Mouse (Mus musculus): Measurements from ENCODE around the gene Gm20547. TPM values are rescaled to one million over a fixed set of nuclear protein-coding genes. Genes with fewer than 3 reads are reported as not detected.

Gm20547 gene
- polyA plus RNA-seq, 1 experiment from 2014 or later = not detected

DNA sequence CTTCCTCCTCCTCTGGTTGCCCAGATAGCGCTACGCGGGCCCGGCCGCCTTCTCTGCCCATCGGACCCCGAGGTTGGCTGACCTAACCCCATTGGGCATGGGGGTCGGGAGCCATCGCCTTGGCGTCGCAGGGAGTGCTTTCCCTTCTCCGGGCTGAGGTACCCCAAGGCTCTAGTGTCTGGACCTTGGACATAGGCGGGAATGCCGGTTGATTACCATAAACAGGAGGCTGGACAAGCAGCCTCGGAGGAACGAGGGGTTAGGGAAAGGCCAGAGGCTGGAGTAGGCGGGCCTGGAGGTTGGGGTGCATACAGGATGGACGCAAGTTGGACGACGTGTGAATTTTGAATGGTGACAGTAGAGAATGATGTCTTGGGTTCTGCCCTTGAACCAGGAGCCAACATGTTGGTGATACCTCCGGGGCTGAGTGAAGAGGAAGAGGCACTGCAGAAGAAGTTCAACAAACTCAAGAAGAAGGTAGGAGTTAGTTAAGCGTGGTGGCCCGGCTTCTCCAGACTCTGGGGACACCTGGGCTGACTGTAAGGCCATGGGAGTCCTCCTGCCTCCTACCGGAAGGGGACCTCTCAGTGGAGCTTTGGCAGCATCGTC is 31.2 kb downstream of the Gm20547 start:
- peaks cover 52% of the 10 kb centered on the region for H3K4me1 ChIP-seq (replicated peaks)
- peak overlapping the region; percentile 83 for H3K9ac ChIP-seq
- peak overlapping the region; percentile 78 for H3K27ac ChIP-seq (replicated peaks)
- WGBS (ENCODE audit: insufficient replicate concordance) = 2% methylated on average over 25 of the region's 25 CpGs
- no peaks in the 10 kb centered on the region for H3K9me3 ChIP-seq (replicated peaks)
- H3K4me2 ChIP-seq = peak overlapping the region; percentile 99
- H3K4me3 ChIP-seq (replicated peaks) = peak overlapping the region; percentile 86
- peak; percentile 30 for ATAC-seq (ENCODE audit: insufficient read depth)
- H3K27me3 ChIP-seq = no peaks in the 10 kb centered on the region
- H3K36me3 ChIP-seq (replicated peaks) = peaks cover 60% of the 10 kb centered on the region

DNA sequence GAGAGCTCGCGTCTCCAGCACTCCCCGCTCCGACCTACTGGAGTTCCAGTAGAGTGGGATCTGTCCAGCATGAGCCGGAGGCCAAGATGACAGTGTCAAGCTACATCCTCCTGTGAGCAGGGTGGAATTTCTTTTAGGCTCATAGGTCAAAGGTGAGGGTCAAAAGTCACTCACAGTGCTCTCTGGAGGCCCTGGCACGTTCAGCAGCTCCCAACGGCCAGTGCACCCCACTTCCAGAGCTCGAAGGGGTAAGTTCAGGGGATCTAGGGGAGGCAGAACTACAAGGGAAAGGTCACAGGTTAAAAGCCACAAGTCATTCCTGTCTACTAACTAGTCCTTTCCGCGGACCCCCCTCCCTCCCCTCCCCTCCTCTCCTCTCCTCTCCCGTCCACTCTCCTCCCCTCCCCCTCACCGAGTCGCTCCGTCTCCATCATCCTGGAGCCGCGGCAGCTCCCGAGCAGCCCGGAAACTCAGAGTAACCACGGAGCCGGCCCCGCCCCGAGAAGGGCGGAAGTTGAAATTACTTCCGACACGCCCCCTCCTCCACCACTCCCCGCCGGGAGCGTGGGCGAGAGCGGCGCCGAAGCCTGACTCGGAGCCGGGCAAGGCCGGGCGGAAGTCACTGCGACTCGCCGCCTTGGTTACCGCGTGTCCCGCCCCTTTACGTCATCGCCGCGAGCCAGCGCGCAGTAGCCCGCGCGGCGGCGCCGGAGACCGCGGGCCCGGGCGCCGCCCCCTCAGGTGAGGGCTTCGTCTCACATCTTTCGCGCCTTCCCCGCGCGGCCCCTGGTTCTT is 31.9 kb downstream of the Gm20547 start, which contains the start of the genes Skiv2l and Nelfe:
TSS of gene Skiv2l (minus strand) at position 489 of the 795 bp plus-strand sequence.
TSS of gene Nelfe (plus strand) at position 670 of the 795 bp plus-strand sequence.
- H3K4me3 ChIP-seq (replicated peaks) = peak within 1 kb of the TSS; percentile 86
- H3K36me3 ChIP-seq (replicated peaks) = peaks cover 62% of the 10 kb centered on the region
- H3K9ac ChIP-seq = peak within 1 kb of the TSS; percentile 83
- H3K27ac ChIP-seq (replicated peaks) = peak within 1 kb of the TSS; percentile 78
- H3K27me3 ChIP-seq = no peaks in the 10 kb centered on the region
- peaks cover 48% of the 10 kb centered on the region for H3K4me1 ChIP-seq (replicated peaks)
- peak within 1 kb of the TSS; percentile 99 for H3K4me2 ChIP-seq
- no peaks in the 10 kb centered on the region for H3K9me3 ChIP-seq (replicated peaks)
- ATAC-seq (ENCODE audit: insufficient read depth) = peak; percentile 92
- WGBS (ENCODE audit: insufficient replicate concordance) = 2% methylated on average over 62 of the region's 65 CpGs

DNA sequence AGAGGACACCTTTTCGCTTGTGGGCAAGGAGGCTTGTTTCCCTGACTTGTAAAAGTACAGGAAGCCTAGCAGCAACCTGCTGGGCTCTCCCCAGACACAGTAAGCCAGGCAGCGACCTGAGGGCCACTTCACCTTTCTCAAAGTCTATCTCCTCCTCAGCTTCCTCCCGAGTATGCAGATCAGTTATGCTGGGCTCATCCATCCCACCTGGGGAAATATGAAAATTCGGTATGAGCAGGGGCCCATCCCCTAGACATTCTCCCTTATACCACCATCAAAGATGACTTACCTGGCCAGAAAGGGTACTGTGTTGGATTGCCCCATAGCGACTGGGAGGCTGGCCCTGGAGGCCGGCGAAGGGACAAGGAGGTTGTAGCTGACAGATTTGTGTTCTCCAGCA is 34.2 kb downstream of the Gm20547 start:
- H3K36me3 ChIP-seq (replicated peaks) = peaks cover 64% of the 10 kb centered on the region
- no peak overlapping the region for H3K27ac ChIP-seq (replicated peaks)
- H3K4me1 ChIP-seq (replicated peaks) = peaks cover 35% of the 10 kb centered on the region
- WGBS (ENCODE audit: insufficient replicate concordance) = 78% methylated on average over 7 of the region's 7 CpGs
- no peak overlapping the region for H3K4me3 ChIP-seq (replicated peaks)
- no peaks in the 10 kb centered on the region for H3K27me3 ChIP-seq
- H3K9me3 ChIP-seq (replicated peaks) = no peaks in the 10 kb centered on the region
- H3K9ac ChIP-seq = no peak overlapping the region
- no peak overlapping the region for H3K4me2 ChIP-seq
- no peak for ATAC-seq (ENCODE audit: insufficient read depth)

DNA sequence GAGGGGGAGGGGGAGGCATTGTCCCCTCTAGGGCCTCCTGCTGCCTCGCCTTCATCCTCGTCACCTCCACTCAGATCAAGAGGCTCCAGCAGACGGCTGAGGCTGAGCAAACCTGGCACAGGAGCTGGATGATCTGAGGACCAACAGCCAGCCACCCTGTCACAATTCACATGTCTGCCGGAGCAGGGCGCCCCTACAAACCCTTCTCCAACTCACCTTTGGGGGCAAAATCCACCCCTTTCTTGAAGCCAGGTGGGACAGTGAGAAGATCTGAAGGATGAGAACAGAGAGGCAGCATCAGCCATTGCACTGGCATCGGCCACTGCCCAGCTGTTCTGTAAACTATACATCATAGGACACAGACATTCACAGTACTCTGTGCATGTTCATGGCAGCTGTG is 34.6 kb downstream of the Gm20547 start:
- no peaks in the 10 kb centered on the region for H3K9me3 ChIP-seq (replicated peaks)
- 71% methylated on average over 6 of the region's 6 CpGs for WGBS (ENCODE audit: insufficient replicate concordance)
- H3K4me1 ChIP-seq (replicated peaks) = peaks cover 30% of the 10 kb centered on the region
- H3K27ac ChIP-seq (replicated peaks) = no peak overlapping the region
- peaks cover 64% of the 10 kb centered on the region for H3K36me3 ChIP-seq (replicated peaks)
- H3K27me3 ChIP-seq = no peaks in the 10 kb centered on the region
- H3K4me2 ChIP-seq = no peak overlapping the region
- H3K9ac ChIP-seq = no peak overlapping the region
- H3K4me3 ChIP-seq (replicated peaks) = no peak overlapping the region
- ATAC-seq (ENCODE audit: insufficient read depth) = no peak

DNA sequence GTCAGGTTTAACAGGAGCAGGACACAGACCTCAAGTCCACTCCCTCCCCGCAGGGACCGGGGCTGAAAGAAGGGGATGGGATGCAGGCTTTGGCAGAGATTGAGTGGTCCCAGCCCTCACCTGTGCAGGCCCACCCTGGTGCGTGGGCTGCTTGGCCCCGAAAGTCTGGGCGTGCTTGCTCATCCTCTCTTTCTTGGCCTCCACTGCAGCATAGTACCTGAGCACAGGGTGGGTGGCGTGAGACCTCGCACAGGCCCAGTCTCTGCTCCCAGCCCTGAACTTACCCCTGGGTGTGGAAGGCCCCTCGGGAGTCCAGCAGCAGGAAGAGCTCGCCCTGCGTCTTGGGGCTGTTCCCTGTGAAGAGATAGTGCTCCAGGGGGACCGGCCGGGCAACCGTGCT is 37.0 kb downstream of the Gm20547 start:
- H3K36me3 ChIP-seq (replicated peaks) = peaks cover 83% of the 10 kb centered on the region
- 85% methylated on average over 13 of the region's 13 CpGs for WGBS (ENCODE audit: insufficient replicate concordance)

DNA sequence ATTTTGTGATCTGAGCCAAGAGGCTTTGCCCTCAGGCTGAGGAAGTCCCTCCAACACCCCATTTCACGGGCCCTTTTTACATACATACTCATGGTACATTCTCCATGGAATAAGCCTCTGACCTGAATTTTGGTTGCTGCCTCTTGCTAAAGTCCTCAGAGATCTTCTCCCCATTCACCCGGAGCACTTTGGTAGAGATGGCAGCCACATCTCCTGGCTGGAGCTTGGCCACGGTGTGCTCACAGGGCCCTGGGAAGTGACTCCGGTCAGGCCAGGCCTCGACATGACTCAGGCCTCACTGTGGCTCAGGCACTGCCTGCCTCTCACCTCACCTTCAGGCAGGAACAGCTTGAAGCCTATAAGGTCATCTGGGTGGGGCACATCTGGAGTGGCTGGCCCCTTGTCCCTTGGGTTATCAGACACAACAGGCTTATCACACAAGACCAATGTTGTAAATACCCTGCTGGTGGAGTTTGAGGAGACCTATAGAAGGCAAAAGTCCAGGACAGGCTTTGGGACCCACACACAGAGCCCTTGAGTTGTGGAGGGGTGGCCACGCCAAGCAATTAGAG is 41.0 kb downstream of the Gm20547 start:
- 71% methylated on average over 6 of the region's 6 CpGs for WGBS (ENCODE audit: insufficient replicate concordance)
- ATAC-seq (ENCODE audit: insufficient read depth) = peak; percentile 5; the same call in 1 of the 2 replicates
- H3K27ac ChIP-seq (replicated peaks) = peak overlapping the region; percentile 65
- peaks cover 45% of the 10 kb centered on the region for H3K4me1 ChIP-seq (replicated peaks)
- H3K4me3 ChIP-seq (replicated peaks) = no peak overlapping the region
- no peaks in the 10 kb centered on the region for H3K27me3 ChIP-seq
- no peaks in the 10 kb centered on the region for H3K9me3 ChIP-seq (replicated peaks)
- 0 out of 2 replicates have a peak overlapping the region, but pooled peaks have one; percentile 25 for H3K4me2 ChIP-seq
- H3K36me3 ChIP-seq (replicated peaks) = peaks cover 73% of the 10 kb centered on the region
- peak overlapping the region; percentile 30; the same call in 1 of the 2 replicates for H3K9ac ChIP-seq

More for the DNA sequence above, 37.0 kb downstream of the Gm20547 start:
- Histone ChIP-seq H3K27me3 (no peaks in the 10 kb centered on the region), H3K4me2 (no peak overlapping the region), H3K27ac (replicated peaks) (no peak overlapping the region), H3K4me1 (replicated peaks) (peaks cover 32% of the 10 kb centered on the region), H3K9ac (no peak overlapping the region), H3K9me3 (replicated peaks) (no peaks in the 10 kb centered on the region), H3K4me3 (replicated peaks) (no peak overlapping the region)
- no peak for ATAC-seq (ENCODE audit: insufficient read depth)

DNA sequence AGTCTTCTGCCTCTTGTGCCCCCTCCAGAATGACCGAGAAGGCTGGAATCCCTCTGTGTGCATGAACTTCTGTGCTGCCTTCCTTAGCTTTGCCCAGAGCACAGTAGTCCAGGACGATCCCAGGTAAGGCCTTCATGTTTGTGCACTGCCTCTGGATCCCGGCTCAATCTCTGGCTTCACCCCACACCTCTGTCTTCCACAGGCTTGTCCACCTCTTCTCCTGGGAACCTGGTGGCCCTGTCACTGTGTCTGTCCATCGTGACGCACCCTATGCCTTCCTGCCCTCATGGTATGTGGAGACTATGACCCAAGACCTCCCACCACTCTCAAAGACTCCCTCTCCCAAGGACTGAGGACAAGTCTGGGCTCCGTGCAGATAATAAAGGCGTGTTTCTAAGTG is 43.1 kb downstream of the Gm20547 start:
- Histone ChIP-seq H3K27me3 (no peaks in the 10 kb centered on the region), H3K36me3 (replicated peaks) (peaks cover 56% of the 10 kb centered on the region), H3K4me1 (replicated peaks) (peaks cover 53% of the 10 kb centered on the region), H3K4me3 (replicated peaks) (no peak overlapping the region), H3K27ac (replicated peaks) (no peak overlapping the region), H3K9me3 (replicated peaks) (no peaks in the 10 kb centered on the region), H3K4me2 (peak overlapping the region; percentile 96; the same call in 1 of the 2 replicates), H3K9ac (no peak overlapping the region)
- no peak for ATAC-seq (ENCODE audit: insufficient read depth)
- WGBS (ENCODE audit: insufficient replicate concordance) = 81% methylated on average over 7 of the region's 7 CpGs

DNA sequence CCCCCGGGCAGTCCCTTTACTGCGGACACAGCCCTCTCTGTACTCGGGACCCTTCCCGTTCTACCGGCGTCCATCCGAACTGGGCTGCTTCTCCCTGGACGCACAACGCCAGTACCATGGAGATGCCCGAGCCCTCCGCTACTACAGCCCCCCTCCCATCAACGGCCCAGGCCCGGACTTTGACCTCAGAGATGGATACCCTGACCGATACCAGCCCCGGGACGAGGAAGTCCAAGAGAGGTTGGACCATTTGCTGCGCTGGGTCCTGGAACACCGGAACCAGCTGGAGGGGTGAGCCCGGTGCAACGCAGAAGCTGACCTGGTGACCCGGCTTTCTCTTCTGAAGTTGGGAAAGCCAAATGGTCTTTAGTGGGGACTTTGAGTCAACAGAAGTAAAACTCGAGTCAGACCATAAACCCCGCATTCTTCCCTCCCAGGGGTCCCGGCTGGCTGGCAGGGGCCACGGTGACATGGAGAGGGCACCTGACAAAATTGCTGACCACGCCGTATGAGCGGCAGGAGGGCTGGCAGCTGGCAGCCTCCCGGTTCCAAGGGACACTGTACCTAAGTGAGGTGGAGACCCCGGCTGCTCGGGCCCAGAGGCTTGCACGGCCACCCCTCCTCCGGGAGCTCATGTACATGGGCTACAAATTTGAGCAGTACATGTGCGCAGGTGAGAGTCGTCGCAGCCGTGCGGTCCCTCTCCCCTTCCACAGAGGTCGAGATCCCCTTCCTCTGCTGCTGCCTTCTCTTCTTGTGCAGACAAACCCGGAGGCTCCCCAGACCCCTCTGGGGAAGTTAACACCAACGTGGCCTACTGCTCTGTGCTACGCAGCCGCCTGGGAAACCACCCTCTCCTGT is 44.1 kb downstream of the Gm20547 start:
- Histone ChIP-seq H3K27me3 (no peaks in the 10 kb centered on the region), H3K36me3 (replicated peaks) (peaks cover 55% of the 10 kb centered on the region), H3K27ac (replicated peaks) (peak overlapping the region; percentile 89), H3K4me3 (replicated peaks) (peak overlapping the region; percentile 79), H3K9ac (peak overlapping the region; percentile 81), H3K9me3 (replicated peaks) (no peaks in the 10 kb centered on the region), H3K4me1 (replicated peaks) (peaks cover 53% of the 10 kb centered on the region), H3K4me2 (peak overlapping the region; percentile 96)
- WGBS (ENCODE audit: insufficient replicate concordance) = 33% methylated on average over 43 of the region's 43 CpGs
- no peak for ATAC-seq (ENCODE audit: insufficient read depth)

DNA sequence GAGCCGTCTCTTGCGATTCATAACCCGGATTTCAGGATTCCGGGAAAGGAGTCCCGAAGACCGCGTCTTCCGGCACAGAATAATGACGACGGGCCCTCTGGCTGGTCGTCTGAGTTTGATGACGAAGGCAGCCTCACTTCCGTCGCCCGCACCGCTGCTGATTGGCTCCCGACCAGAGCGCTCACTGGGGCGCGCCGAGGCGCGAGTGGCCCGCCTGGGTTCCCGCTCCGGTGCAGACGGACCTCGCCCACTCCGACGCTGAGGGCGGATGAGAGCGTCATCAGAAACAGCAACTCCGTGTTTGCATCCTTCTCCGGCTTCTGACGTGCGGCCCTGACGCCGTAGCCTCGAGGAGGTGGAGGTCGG is 45.0 kb downstream of the Gm20547 start, which contains the start of the genes Stk19 and Dxo:
TSS of gene Stk19 (minus strand) at position 90 of the 366 bp plus-strand sequence.
TSS of gene Dxo (plus strand) at position 164 of the 366 bp plus-strand sequence.
- no peaks in the 10 kb centered on the region for H3K9me3 ChIP-seq (replicated peaks)
- H3K9ac ChIP-seq = peak within 1 kb of the TSS; percentile 81
- peaks cover 52% of the 10 kb centered on the region for H3K4me1 ChIP-seq (replicated peaks)
- peak within 1 kb of the TSS; percentile 79 for H3K4me3 ChIP-seq (replicated peaks)
- H3K27ac ChIP-seq (replicated peaks) = peak within 1 kb of the TSS; percentile 89
- H3K27me3 ChIP-seq = no peaks in the 10 kb centered on the region
- H3K4me2 ChIP-seq = peak within 1 kb of the TSS; percentile 96
- under 1% methylated on average over 40 of the region's 40 CpGs for WGBS (ENCODE audit: insufficient replicate concordance)
- H3K36me3 ChIP-seq (replicated peaks) = peaks cover 55% of the 10 kb centered on the region
- ATAC-seq (ENCODE audit: insufficient read depth) = peak; percentile 91

DNA sequence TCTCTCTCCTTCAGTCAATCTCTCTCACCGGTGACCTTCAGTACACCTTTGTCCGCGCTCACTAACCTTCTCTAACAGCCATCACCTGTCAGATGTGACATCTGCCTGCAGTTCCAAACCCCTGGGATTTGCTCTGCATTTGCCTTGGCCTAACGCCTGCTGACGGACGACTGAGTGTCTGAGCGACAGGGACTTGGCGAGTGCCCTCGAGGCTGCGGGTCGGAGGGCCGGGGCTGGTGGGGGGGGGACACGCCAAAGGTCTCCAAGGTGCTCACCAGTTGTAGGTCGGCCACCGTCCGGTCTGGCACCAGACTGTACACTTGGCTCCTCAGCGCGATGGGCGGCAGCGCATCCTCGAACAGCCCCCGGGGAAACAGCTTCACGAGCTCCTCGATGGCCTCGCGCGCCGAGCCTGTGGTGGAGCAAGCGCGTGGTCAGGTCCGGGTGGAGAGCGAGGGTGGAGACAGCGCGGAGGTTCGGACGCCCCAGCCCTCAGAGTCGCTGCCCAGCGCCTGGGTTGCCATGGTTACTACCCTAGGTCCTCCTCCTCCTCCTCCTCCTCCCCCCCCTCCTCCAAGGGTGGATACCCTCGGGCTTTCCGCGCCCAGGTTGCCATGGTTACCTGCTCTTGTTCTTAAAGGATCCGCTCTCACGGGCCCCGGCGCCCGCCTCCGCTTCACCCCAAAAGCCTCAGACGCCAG is 45.5 kb downstream of the Gm20547 start:
- H3K27me3 ChIP-seq = no peaks in the 10 kb centered on the region
- peak overlapping the region; percentile 96 for H3K4me2 ChIP-seq
- peak overlapping the region; percentile 81 for H3K9ac ChIP-seq
- H3K9me3 ChIP-seq (replicated peaks) = no peaks in the 10 kb centered on the region
- H3K36me3 ChIP-seq (replicated peaks) = peaks cover 53% of the 10 kb centered on the region
- peak overlapping the region; percentile 79 for H3K4me3 ChIP-seq (replicated peaks)
- 6% methylated on average over 48 of the region's 48 CpGs for WGBS (ENCODE audit: insufficient replicate concordance)
- ATAC-seq (ENCODE audit: insufficient read depth) = peak; percentile 80
- peak overlapping the region; percentile 89 for H3K27ac ChIP-seq (replicated peaks)
- H3K4me1 ChIP-seq (replicated peaks) = peaks cover 47% of the 10 kb centered on the region

Measured in liver, embryonic 15.5 days (tissue).